Mouse (Mus musculus): ENCODE data around the gene Ddx20.

DNA sequence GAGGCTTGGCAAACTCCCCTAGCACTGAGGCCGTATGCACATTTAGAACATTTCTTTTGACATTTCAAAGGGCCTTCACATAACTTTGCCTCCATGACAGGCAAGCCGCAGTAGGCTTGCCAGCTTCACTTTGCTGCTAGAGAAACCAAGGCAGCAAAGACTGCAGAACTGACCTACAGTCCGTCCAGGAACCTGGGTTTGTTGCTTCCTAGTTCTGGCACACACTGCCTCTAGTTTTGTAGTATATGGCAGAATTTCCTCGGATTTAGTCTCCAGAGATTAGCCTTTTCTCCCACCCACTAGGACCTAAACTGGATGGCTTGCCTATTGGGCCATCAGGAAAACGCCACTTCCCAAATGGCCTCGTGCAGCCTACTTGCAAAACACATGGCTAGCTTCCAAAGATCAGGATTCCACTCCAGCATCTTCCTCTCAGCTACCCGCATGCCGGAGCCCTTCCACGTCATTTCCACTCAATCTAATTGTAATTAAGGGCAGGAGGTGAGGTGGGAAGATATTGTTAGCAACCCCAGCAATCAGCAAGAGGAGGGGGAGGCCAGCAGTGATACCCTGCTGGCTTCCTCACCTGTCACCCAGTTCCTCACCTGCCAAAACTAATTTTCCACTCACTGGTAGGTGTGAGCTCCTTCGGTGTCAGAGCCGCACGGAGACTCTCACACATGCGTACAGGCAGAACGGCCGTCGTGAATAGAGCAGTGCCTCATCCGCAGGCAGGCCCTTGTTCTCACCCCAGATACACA, 9.2 kb upstream of the Ddx20 start:
- TF ChIP-seq CTCF (IDR thresholded peaks at IDR 0.05; ENCODE audit: low read depth, low read length), result no peak
- TF ChIP-seq POLR2A (IDR thresholded peaks at IDR 0.05; ENCODE audit: extremely low read depth, insufficient read depth, low read length), result no peak

Data from liver, adult 2 months (tissue).